Mouse (Mus musculus): ENCODE measurements around the gene Abr.

GRCm38 (mm10) chr11:76398798-76399586, 223.1 kb downstream of the Abr start, which contains the start of gene Nxn:
- TF ChIP-seq GATA1 (IDR thresholded peaks at IDR 0.05; ENCODE audit: borderline replicate concordance, low read length) (no peak), FLI1 (IDR thresholded peaks at IDR 0.05; ENCODE audit: low read length) (no peak)

Measured in megakaryocyte, embryonic 14.5 days (primary cell).